Mouse (Mus musculus): ENCODE data around the gene Bcdin3d. TPM values are rescaled to one million over a fixed set of nuclear protein-coding genes. Genes with fewer than 3 reads are reported as not detected.

Bcdin3d gene
- total and polyA plus RNA-seq, 3 experiments, result 7.8 to 31.3 (median 13.7) TPM

DNA sequence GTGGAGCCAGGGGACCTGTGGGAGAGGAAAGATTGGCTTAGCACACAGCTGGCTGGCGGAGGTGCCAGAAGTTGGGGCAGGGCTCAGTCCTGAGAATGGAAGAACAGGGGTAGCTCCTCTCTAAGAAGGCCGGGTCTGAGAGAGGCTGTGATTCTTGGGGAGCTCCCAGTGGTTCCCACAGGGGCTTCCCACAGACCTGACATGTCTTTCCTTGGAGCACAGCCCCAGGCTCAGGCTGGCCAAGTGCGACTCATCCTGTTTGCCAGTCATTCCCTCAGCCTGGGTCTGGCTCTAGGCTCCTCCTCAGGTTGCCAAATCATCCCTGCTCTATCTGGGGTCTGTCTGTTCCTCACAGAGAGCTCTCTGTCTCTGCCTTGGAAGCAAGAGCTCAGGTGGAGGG lies 36.1 kb upstream of the Bcdin3d start:
- peaks cover 11 to 14% of the 10 kb centered on the region in 2 experiments for H3K27me3 ChIP-seq (ENCODE audit: control insufficient read depth in 1 of 2, insufficient read depth in 2 of 2, low read length in 2 of 2)

DNA sequence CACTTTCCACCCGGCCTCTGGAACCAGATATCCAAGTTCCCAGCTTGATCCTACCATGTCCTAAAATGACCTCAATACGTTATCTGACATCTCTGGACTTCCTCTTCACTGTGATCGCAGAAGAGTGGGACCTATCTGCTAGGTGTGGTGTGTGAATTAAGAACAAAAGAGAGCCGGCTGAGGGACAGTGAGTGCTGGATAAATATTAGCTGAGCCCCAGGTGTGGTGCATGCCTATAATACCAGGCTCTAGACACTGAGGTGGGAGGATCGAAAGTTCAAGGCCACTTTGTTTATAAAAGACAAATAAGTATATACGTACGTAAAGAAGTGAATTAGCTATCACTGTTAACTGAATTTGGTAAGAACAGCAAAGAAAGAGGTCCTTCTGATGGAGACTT lies 35.3 kb upstream of the Bcdin3d start:
- Histone ChIP-seq H3K9me3 (replicated peaks; ENCODE audit: insufficient read depth, low read length) (no peaks in the 10 kb centered on the region), H3K4me3 (ENCODE audit: control insufficient read depth in 1 of 2, insufficient read depth in 1 of 2, low read depth in 2 of 2, low read length in 2 of 2) (no peak overlapping the region)
- DNase-seq (ENCODE audit: low read depth, low spot score), result no peak

More for the DNA sequence above, 36.1 kb upstream of the Bcdin3d start:
- Histone ChIP-seq H3K9ac (ENCODE audit: control insufficient read depth, low read depth, low read length, poor library complexity, severe bottlenecking) (no peak overlapping the region), H3K36me3 (ENCODE audit: control insufficient read depth in 1 of 2, insufficient read depth in 2 of 2, low read length in 2 of 2) (no peaks in the 10 kb centered on the region), H3K9me3 (replicated peaks; ENCODE audit: insufficient read depth, low read length) (no peaks in the 10 kb centered on the region), H3K4me3 (ENCODE audit: control insufficient read depth in 1 of 2, insufficient read depth in 1 of 2, low read depth in 2 of 2, low read length in 2 of 2) (no peak overlapping the region), H3K4me1 (ENCODE audit: control insufficient read depth in 1 of 2, insufficient read depth in 2 of 2, low read length in 2 of 2) (no peaks in the 10 kb centered on the region), H3K27ac (ENCODE audit: control insufficient read depth, low read depth, low read length) (no peak overlapping the region), H3K79me2 (ENCODE audit: control insufficient read depth, insufficient read depth, low read length, poor library complexity) (no peaks in the 10 kb centered on the region)
- no peak for DNase-seq (ENCODE audit: low read depth, low spot score)
- TF ChIP-seq MYB (IDR thresholded peaks at IDR 0.05; ENCODE audit: low read depth, low read length), result no peak
- TF ChIP-seq CTCF (IDR thresholded peaks at IDR 0.05 in 2 of 3, conservative IDR thresholded peaks at IDR 0.05 in 1 of 3; ENCODE audit: control insufficient read depth in 1 of 3, insufficient read depth in 1 of 3, low read depth in 2 of 3, low read length in 3 of 3, poor library complexity in 1 of 3, severe bottlenecking in 1 of 3), result no peak
- TF ChIP-seq USF1 (IDR thresholded peaks at IDR 0.05; ENCODE audit: low read depth, low read length), result no peak
- TF ChIP-seq RAD21 (IDR thresholded peaks at IDR 0.05; ENCODE audit: low read depth, low read length), result no peak
- no peak for TF ChIP-seq CHD2 (IDR thresholded peaks at IDR 0.05; ENCODE audit: low read length)
- no peak for TF ChIP-seq SIN3A (IDR thresholded peaks at IDR 0.05; ENCODE audit: low read length)
- no peak for TF ChIP-seq KAT2A (conservative IDR thresholded peaks at IDR 0.05; ENCODE audit: low read depth, low read length)
- TF ChIP-seq ELF1 (IDR thresholded peaks at IDR 0.05; ENCODE audit: low read depth, low read length), result no peak
- TF ChIP-seq POLR2AphosphoS2 (IDR thresholded peaks at IDR 0.05; ENCODE audit: low read length), result no peak
- no peak for TF ChIP-seq ZNF384 (IDR thresholded peaks at IDR 0.05; ENCODE audit: low read depth, low read length)
- no peak for TF ChIP-seq TCF12 (IDR thresholded peaks at IDR 0.05; ENCODE audit: low read depth, low read length)
- TF ChIP-seq MEF2A (IDR thresholded peaks at IDR 0.05; ENCODE audit: extremely low read depth, insufficient replicate concordance, low read depth, low read length, poor library complexity, severe bottlenecking), result no peak
- TF ChIP-seq ZMIZ1 (IDR thresholded peaks at IDR 0.05; ENCODE audit: low read depth, low read length), result no peak
- TF ChIP-seq CHD1 (IDR thresholded peaks at IDR 0.05; ENCODE audit: low read depth, low read length), result no peak
- TF ChIP-seq MAX (IDR thresholded peaks at IDR 0.05; ENCODE audit: low read length), result no peak
- TF ChIP-seq GABPA (IDR thresholded peaks at IDR 0.05; ENCODE audit: low read depth, low read length), result no peak
- no peak for TF ChIP-seq E2F4 (IDR thresholded peaks at IDR 0.05; ENCODE audit: borderline replicate concordance, low read depth, low read length)
- no peak for TF ChIP-seq POLR2AphosphoS5 (IDR thresholded peaks at IDR 0.05; ENCODE audit: borderline replicate concordance, low read depth, low read length)

More for the DNA sequence above, 35.3 kb upstream of the Bcdin3d start:
- H3K9ac ChIP-seq (ENCODE audit: control insufficient read depth, low read depth, low read length, poor library complexity, severe bottlenecking), result no peak overlapping the region
- H3K27ac ChIP-seq (ENCODE audit: control insufficient read depth, low read depth, low read length), result no peak overlapping the region
- H3K36me3 ChIP-seq (ENCODE audit: control insufficient read depth in 1 of 2, insufficient read depth in 2 of 2, low read length in 2 of 2), result no peaks in the 10 kb centered on the region
- H3K27me3 ChIP-seq (ENCODE audit: control insufficient read depth in 1 of 2, insufficient read depth in 2 of 2, low read length in 2 of 2), result peaks cover 11 to 14% of the 10 kb centered on the region in 2 experiments
- TF ChIP-seq UBTF (IDR thresholded peaks at IDR 0.05; ENCODE audit: borderline replicate concordance, insufficient read depth, low read depth, low read length), result no peak
- no peak for TF ChIP-seq MYC (IDR thresholded peaks at IDR 0.05; ENCODE audit: low read depth, low read length)
- TF ChIP-seq HCFC1 (IDR thresholded peaks at IDR 0.05; ENCODE audit: low read depth, low read length), result no peak
- TF ChIP-seq MAZ (IDR thresholded peaks at IDR 0.05; ENCODE audit: low read depth, low read length), result no peak
- TF ChIP-seq ELF1 (IDR thresholded peaks at IDR 0.05; ENCODE audit: low read depth, low read length), result no peak
- TF ChIP-seq MYB (IDR thresholded peaks at IDR 0.05; ENCODE audit: low read depth, low read length), result no peak
- TF ChIP-seq TAL1 (IDR thresholded peaks at IDR 0.05; ENCODE audit: low read length), result no peak
- TF ChIP-seq NELFE (IDR thresholded peaks at IDR 0.05; ENCODE audit: low read depth, low read length), result no peak
- no peak for TF ChIP-seq TCF12 (IDR thresholded peaks at IDR 0.05; ENCODE audit: low read depth, low read length)
- TF ChIP-seq ZKSCAN1 (IDR thresholded peaks at IDR 0.05; ENCODE audit: low read depth, low read length), result no peak
- TF ChIP-seq GATA1 (IDR thresholded peaks at IDR 0.05; ENCODE audit: low read depth, low read length), result no peak; the same call in 1 of the 2 replicates
- no peak for TF ChIP-seq MXI1 (IDR thresholded peaks at IDR 0.05; ENCODE audit: low read depth, low read length)
- TF ChIP-seq RAD21 (IDR thresholded peaks at IDR 0.05; ENCODE audit: low read depth, low read length), result no peak
- TF ChIP-seq USF2 (IDR thresholded peaks at IDR 0.05; ENCODE audit: borderline replicate concordance in 1 of 2, insufficient read depth in 1 of 2, low read depth in 1 of 2, low read length in 2 of 2), result no peak
- no peak for TF ChIP-seq ETS1 (IDR thresholded peaks at IDR 0.05; ENCODE audit: low read depth, low read length)
- H3K79me2 ChIP-seq (ENCODE audit: control insufficient read depth, insufficient read depth, low read length, poor library complexity), result no peaks in the 10 kb centered on the region
- H3K4me1 ChIP-seq (ENCODE audit: control insufficient read depth in 1 of 2, insufficient read depth in 2 of 2, low read length in 2 of 2), result no peaks in the 10 kb centered on the region
